In the genomic region with DNA sequence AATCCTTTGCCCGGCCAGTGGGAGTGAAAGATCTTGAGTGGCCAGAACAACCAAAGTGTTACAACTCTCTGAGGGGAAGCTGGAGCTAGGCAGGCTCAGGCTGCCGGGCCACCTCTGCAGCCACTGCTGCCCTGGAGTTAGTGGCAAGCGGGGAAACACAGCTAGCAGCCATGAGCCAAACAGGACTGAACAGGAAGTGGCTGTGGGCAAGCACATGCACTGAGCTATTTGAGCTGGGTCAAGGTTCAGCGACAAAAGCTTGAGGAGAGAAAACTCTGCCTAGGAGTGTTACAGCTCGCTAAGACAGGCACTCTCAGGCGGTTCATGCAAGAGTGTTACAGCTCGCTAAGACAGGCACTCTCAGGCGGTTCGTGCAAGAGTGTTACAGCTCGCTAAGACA, we compare ENCODE assay signal across 8 mouse cellular contexts. TPM values are rescaled to one million over a fixed set of nuclear protein-coding genes. Genes with fewer than 3 reads are reported as not detected.
DNase-seq lines count a peak whose midpoint lies in the region; ATAC-seq and TF ChIP-seq lines count a peak whose summit lies in the region.

No protein-coding gene starts in this region.

- WGBS in midbrain, embryonic 13.5 days: 82% methylated on average over 10 of the region's 10 CpGs
- whole genome bisulfite sequencing in midbrain, embryonic 14.5 days: 80% methylated on average over 10 of the region's 10 CpGs
- WGBS in heart, embryonic 10.5 days: 60% methylated on average over 10 of the region's 10 CpGs
- WGBS in large intestine, adult 2 months: 34% methylated on average over 10 of the region's 10 CpGs
- WGBS in spleen, adult 2 months: 42% methylated on average over 10 of the region's 10 CpGs
- WGBS in midbrain, embryonic 11.5 days: 80% methylated on average over 10 of the region's 10 CpGs
- WGBS in hindbrain, embryonic 14.5 days: 85% methylated on average over 10 of the region's 10 CpGs

- TF ChIP-seq CTCF in spleen, adult 2 months (IDR thresholded peaks at IDR 0.05; ENCODE audit: extremely low read depth, insufficient read depth, insufficient read length, insufficient replicate concordance): no peak

- H3K27me3 ChIP-seq in midbrain, embryonic 13.5 days: no peaks in the 10 kb centered on the region
- H3K27me3 ChIP-seq in midbrain, embryonic 14.5 days (ENCODE audit: control insufficient read depth, insufficient read depth, low read length): no peaks in the 10 kb centered on the region
- no peaks in the 10 kb centered on the region for H3K27me3 ChIP-seq in heart, embryonic 10.5 days (ENCODE audit: insufficient read depth, poor library complexity, severe bottlenecking)
- no peaks in the 10 kb centered on the region for H3K27me3 ChIP-seq in spleen, adult 2 months (ENCODE audit: control insufficient read depth, insufficient read depth, low read length)
- H3K27me3 ChIP-seq in midbrain, embryonic 11.5 days (ENCODE audit: control insufficient read depth, insufficient read depth, low read length): no peaks in the 10 kb centered on the region
- H3K27me3 ChIP-seq in hindbrain, embryonic 14.5 days (ENCODE audit: control insufficient read depth, insufficient read depth, low read length): no peaks in the 10 kb centered on the region

- H3K27ac ChIP-seq in midbrain, embryonic 13.5 days: peak overlapping the region; percentile 25; the same call in 1 of the 2 replicates
- H3K27ac ChIP-seq in midbrain, embryonic 14.5 days (replicated peaks; ENCODE audit: low read depth, low read length): no peak overlapping the region
- peak overlapping the region; percentile 52 for H3K27ac ChIP-seq in heart, embryonic 10.5 days
- H3K27ac ChIP-seq in spleen, adult 2 months (ENCODE audit: insufficient read depth, low read length): peak overlapping the region; percentile 4; the same call in 1 of the 2 replicates
- no peak overlapping the region for H3K27ac ChIP-seq in midbrain, embryonic 11.5 days (ENCODE audit: low read depth, low read length)
- H3K27ac ChIP-seq in hindbrain, embryonic 14.5 days: no peak overlapping the region

- no peak overlapping the region for H3K4me2 ChIP-seq in midbrain, embryonic 13.5 days (replicated peaks)
- no peak overlapping the region for H3K4me2 ChIP-seq in midbrain, embryonic 14.5 days (ENCODE audit: low read length)
- no peak overlapping the region for H3K4me2 ChIP-seq in midbrain, embryonic 11.5 days
- no peak overlapping the region for H3K4me2 ChIP-seq in hindbrain, embryonic 14.5 days (replicated peaks)

- peaks cover 8% of the 10 kb centered on the region for H3K36me3 ChIP-seq in midbrain, embryonic 13.5 days
- peaks cover 8% of the 10 kb centered on the region for H3K36me3 ChIP-seq in midbrain, embryonic 14.5 days (ENCODE audit: control insufficient read depth, insufficient read depth, low read length)
- H3K36me3 ChIP-seq in heart, embryonic 10.5 days: peaks cover 10% of the 10 kb centered on the region
- peaks cover 6% of the 10 kb centered on the region for H3K36me3 ChIP-seq in spleen, adult 2 months (ENCODE audit: control insufficient read depth, insufficient read depth, low read length)
- peaks cover 3% of the 10 kb centered on the region; the same call in 1 of the 2 replicates for H3K36me3 ChIP-seq in midbrain, embryonic 11.5 days (ENCODE audit: control insufficient read depth, insufficient read depth, low read length)
- peaks cover 7% of the 10 kb centered on the region for H3K36me3 ChIP-seq in hindbrain, embryonic 14.5 days (replicated peaks; ENCODE audit: control insufficient read depth, insufficient read depth)

- no peak overlapping the region for H3K4me3 ChIP-seq in midbrain, embryonic 13.5 days (replicated peaks)
- no peak overlapping the region for H3K4me3 ChIP-seq in midbrain, embryonic 14.5 days (replicated peaks; ENCODE audit: low read depth, low read length)
- 0 out of 2 replicates have a peak overlapping the region, but pooled peaks have one; percentile 8 for H3K4me3 ChIP-seq in heart, embryonic 10.5 days
- no peak overlapping the region for H3K4me3 ChIP-seq in spleen, adult 2 months (ENCODE audit: extremely low read depth, insufficient read depth, insufficient read length)
- no peak overlapping the region for H3K4me3 ChIP-seq in midbrain, embryonic 11.5 days (ENCODE audit: low read depth, low read length)
- H3K4me3 ChIP-seq in hindbrain, embryonic 14.5 days (replicated peaks; ENCODE audit: low read length): no peak overlapping the region

- no peak for ATAC-seq in midbrain, embryonic 13.5 days
- ATAC-seq in midbrain, embryonic 14.5 days (ENCODE audit: low FRiP score, low TSS enrichment): no peak
- ATAC-seq in midbrain, embryonic 11.5 days (ENCODE audit: low FRiP score): no peak
- ATAC-seq in hindbrain, embryonic 14.5 days (ENCODE audit: low FRiP score): no peak

- H3K9me3 ChIP-seq in midbrain, embryonic 13.5 days: no peaks in the 10 kb centered on the region
- H3K9me3 ChIP-seq in midbrain, embryonic 14.5 days (ENCODE audit: control insufficient read depth, low read length): no peaks in the 10 kb centered on the region
- H3K9me3 ChIP-seq in heart, embryonic 10.5 days: no peaks in the 10 kb centered on the region
- no peaks in the 10 kb centered on the region for H3K9me3 ChIP-seq in midbrain, embryonic 11.5 days (ENCODE audit: control insufficient read depth, low read length)
- no peaks in the 10 kb centered on the region for H3K9me3 ChIP-seq in hindbrain, embryonic 14.5 days (ENCODE audit: control insufficient read depth, low read length)

- TF ChIP-seq POLR2A in spleen, adult 2 months (IDR thresholded peaks at IDR 0.05; ENCODE audit: low read depth, low read length): no peak

- peaks cover 37% of the 10 kb centered on the region for H3K4me1 ChIP-seq in midbrain, embryonic 13.5 days (replicated peaks)
- peaks cover 13% of the 10 kb centered on the region for H3K4me1 ChIP-seq in midbrain, embryonic 14.5 days (ENCODE audit: control insufficient read depth, insufficient read depth, low read length)
- H3K4me1 ChIP-seq in heart, embryonic 10.5 days: peaks cover 51% of the 10 kb centered on the region
- peaks cover 9% of the 10 kb centered on the region for H3K4me1 ChIP-seq in spleen, adult 2 months (ENCODE audit: control insufficient read depth, insufficient read depth, insufficient read length)
- H3K4me1 ChIP-seq in midbrain, embryonic 11.5 days (ENCODE audit: control insufficient read depth, insufficient read depth, low read length): peaks cover 6% of the 10 kb centered on the region; the same call in 1 of the 2 replicates
- 0 out of 2 replicates have a peak, but pooled peaks cover 7% of the 10 kb centered on the region for H3K4me1 ChIP-seq in hindbrain, embryonic 14.5 days (replicated peaks; ENCODE audit: control insufficient read depth, insufficient read depth, low read length)

- no peak overlapping the region for H3K9ac ChIP-seq in midbrain, embryonic 13.5 days (replicated peaks)
- H3K9ac ChIP-seq in midbrain, embryonic 14.5 days (replicated peaks; ENCODE audit: low read length): no peak overlapping the region
- no peak overlapping the region for H3K9ac ChIP-seq in midbrain, embryonic 11.5 days (ENCODE audit: low read length)
- H3K9ac ChIP-seq in hindbrain, embryonic 14.5 days: no peak overlapping the region

- DNase-seq in midbrain, embryonic 14.5 days: no peak
- no peak for DNase-seq in heart, embryonic 10.5 days (ENCODE audit: low spot score)
- DNase-seq in large intestine, adult 2 months (ENCODE audit: low read depth, low spot score): peak; percentile 66
- DNase-seq in spleen, adult 2 months (ENCODE audit: low read depth in 1 of 2, low spot score in 2 of 2): peak; percentile 12 to 59
- DNase-seq in cerebellum, adult 18-20 months: no peak
- DNase-seq in midbrain, embryonic 11.5 days (ENCODE audit: low spot score, missing footprints): no peak
- DNase-seq in hindbrain, embryonic 14.5 days (ENCODE audit: low spot score): no peak

RNA-seq across cellular contexts. Expression of gene Ywhab, which starts 12.2 kb away (rescaled TPM):
- polyA plus RNA-seq in midbrain, embryonic 13.5 days (2015; fragmentation: Nextera tagmentation; extraction: Ambion mirVana): 401 and 431 TPM in 2 replicates
- polyA plus RNA-seq in midbrain, embryonic 14.5 days (2014; fragmentation: Nextera tagmentation; extraction: Ambion mirVana): 394 and 437 TPM in 2 replicates
- polyA plus RNA-seq in heart, embryonic 10.5 days (2016; fragmentation: Nextera tagmentation; extraction: Ambion mirVana): 274 and 296 TPM in 2 replicates
- 43.9 and 48.0 TPM in 2 replicates for polyA plus RNA-seq in large intestine, adult 2 months (2012; rRNA removed)
- 24.0 and 26.4 TPM in 2 replicates for polyA plus RNA-seq in spleen, adult 2 months (2012; rRNA removed)
- polyA plus RNA-seq in midbrain, embryonic 11.5 days (2014; fragmentation: Nextera tagmentation; extraction: Ambion mirVana): 352 and 354 TPM in 2 replicates
- polyA plus RNA-seq in hindbrain, embryonic 14.5 days (2014; fragmentation: Nextera tagmentation; extraction: Ambion mirVana): 445 and 473 TPM in 2 replicates

RNA-seq across cellular contexts. Expression of gene Pabpc1l, which starts 18.3 kb away (rescaled TPM):
- 1.1 and 1.8 TPM in 2 replicates for polyA plus RNA-seq in midbrain, embryonic 13.5 days (2015; fragmentation: Nextera tagmentation; extraction: Ambion mirVana)
- polyA plus RNA-seq in midbrain, embryonic 14.5 days (2014; fragmentation: Nextera tagmentation; extraction: Ambion mirVana): 0.92 and 1.6 TPM in 2 replicates
- 0.63 and 1.1 TPM in 2 replicates for polyA plus RNA-seq in heart, embryonic 10.5 days (2016; fragmentation: Nextera tagmentation; extraction: Ambion mirVana)
- polyA plus RNA-seq in large intestine, adult 2 months (2012; rRNA removed): 0.78 and 1.1 TPM in 2 replicates
- polyA plus RNA-seq in spleen, adult 2 months (2012; rRNA removed): 0.23 and 0.69 TPM in 2 replicates
- 0.51 and 1.1 TPM in 2 replicates for polyA plus RNA-seq in midbrain, embryonic 11.5 days (2014; fragmentation: Nextera tagmentation; extraction: Ambion mirVana)
- polyA plus RNA-seq in hindbrain, embryonic 14.5 days (2014; fragmentation: Nextera tagmentation; extraction: Ambion mirVana): 1.6 and 2.2 TPM in 2 replicates

Comparison
In these comparisons a context has a peak if more than half of its experiments do, and no peak if none do; other contexts are left out.
1. H3K27ac ChIP-seq: peak in midbrain, embryonic 13.5 days (single experiment), heart, embryonic 10.5 days (single experiment) and spleen, adult 2 months (single experiment); none in midbrain, embryonic 14.5 days (single experiment), midbrain, embryonic 11.5 days (single experiment) and hindbrain, embryonic 14.5 days (single experiment).
2. DNase-seq: peak in large intestine, adult 2 months (single experiment) and spleen, adult 2 months (2 of 2); none in midbrain, embryonic 14.5 days (single experiment), heart, embryonic 10.5 days (single experiment), cerebellum, adult 18-20 months (0 of 2), midbrain, embryonic 11.5 days (single experiment) and hindbrain, embryonic 14.5 days (single experiment).